Mouse (Mus musculus) bone marrow macrophage, adult 2 months (primary cell): Measurements from ENCODE around the gene Ddx42.

Experiments
- CTCF ChIP-seq: IDR thresholded peaks from 2 replicates; pipeline ENCODE4 v1.5.1; 2012; ENCODE audit warnings: low read depth, mild to moderate bottlenecking, low read length, moderate library complexity
- POLR2A ChIP-seq: IDR thresholded peaks from 2 replicates; pipeline ENCODE4 v1.6.1; 2012; ENCODE audit warnings: mild to moderate bottlenecking, low read depth, low read length, borderline replicate concordance

- no peak for TF ChIP-seq CTCF
- TF ChIP-seq POLR2A, result no peak
These were observed 55.3 kb downstream of the Ddx42 start for GRCm38 (mm10) chr11:106271794-106272643.
